Mouse (Mus musculus): ENCODE results near the gene Dock6.

DNA sequence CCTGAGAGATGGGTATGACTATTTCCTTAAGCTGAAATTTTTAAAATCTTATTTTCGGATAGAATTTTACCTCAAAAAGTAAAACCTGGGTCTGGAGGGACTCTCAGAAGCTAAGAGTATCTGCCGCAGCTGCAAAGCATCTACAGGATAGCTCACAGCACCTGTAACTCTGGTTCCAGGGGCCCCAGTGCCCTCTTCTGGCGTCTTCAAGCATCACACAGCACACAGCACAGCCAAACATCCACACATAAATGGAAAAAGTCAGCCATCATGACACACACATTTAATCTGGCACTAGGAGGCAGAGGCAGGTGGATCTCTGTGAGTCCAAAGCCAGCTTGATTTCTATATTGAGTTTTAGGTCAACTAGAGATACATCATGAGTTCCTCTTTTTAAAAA is 24.2 kb upstream of the Dock6 start:
- no peak for TF ChIP-seq CTCF (IDR thresholded peaks at IDR 0.05; ENCODE audit: insufficient read depth, low read length)
- TF ChIP-seq POLR2A (IDR thresholded peaks at IDR 0.05; ENCODE audit: borderline replicate concordance, extremely low read depth, low read depth, low read length) = no peak
